Mouse (Mus musculus) hindbrain, embryonic 12.5 days (tissue): ENCODE data around the gene Gabpb2. TPM values are rescaled to one million over a fixed set of nuclear protein-coding genes. Genes with fewer than 3 reads are reported as not detected.

ENCODE experiments used
- ATAC-seq: fragments of 200-750 bp; cut with Nextera tagmentation; 2 replicates; pipeline ENCODE4 v1.8.0; 2017; ENCODE audit warnings: moderate TSS enrichment; ENCODE audit not compliant: low FRiP score
- H3K27ac ChIP-seq: fragments of 300-500 bp; sonication (generic); 2 replicates; pipeline ENCODE4 v1.5.1; 2016; ENCODE audit warnings: mild to moderate bottlenecking
- H3K27me3 ChIP-seq: fragments of 300-500 bp; sonication (generic); 2 replicates; pipeline ENCODE4 v1.6.1; 2016; ENCODE audit warnings: mild to moderate bottlenecking
- H3K36me3 ChIP-seq: fragments of 300-500 bp; sonication (generic); 2 replicates; pipeline ENCODE4 v1.6.1; 2016; ENCODE audit warnings: mild to moderate bottlenecking
- H3K4me1 ChIP-seq: fragments of 300-500 bp; sonication (generic); 2 replicates; pipeline ENCODE4 v1.6.1; 2016
- H3K4me2 ChIP-seq: fragments of 300-500 bp; sonication (generic); replicated peaks from 2 replicates; pipeline ENCODE4 v1.6.1; 2016; ENCODE audit warnings: mild to moderate bottlenecking
- H3K4me3 ChIP-seq: fragments of 300-500 bp; sonication (generic); 2 replicates; pipeline ENCODE4 v1.5.1; 2016; ENCODE audit warnings: mild to moderate bottlenecking
- H3K9ac ChIP-seq: fragments of 300-500 bp; sonication (generic); 2 replicates; pipeline ENCODE4 v1.6.1; 2016; ENCODE audit warnings: mild to moderate bottlenecking, moderate library complexity
- H3K9me3 ChIP-seq: fragments of 300-500 bp; sonication (generic); replicated peaks from 2 replicates; pipeline ENCODE4 v1.6.1; 2016; ENCODE audit warnings: mild to moderate bottlenecking
- WGBS: fragments of 180-500 bp; shearing (Covaris S2); methylation state at CpG from one replicate; pipeline ENCODE4 v1.1.7; 2016; 5-methylcytosine and 5-hydroxymethylcytosine counted together
- polyA plus RNA-seq: library from polyadenylated mRNA; unstranded; fragments of >200 nt; fragmentation: Nextera tagmentation; extraction: Ambion mirVana; gene quantifications from 2 replicates; pipeline ENCODE4 v1.2.1, GENCODE M21; 2016

Gabpb2 gene
- polyA plus RNA-seq, 1 experiment from 2014 or later: 10.8 TPM

DNA sequence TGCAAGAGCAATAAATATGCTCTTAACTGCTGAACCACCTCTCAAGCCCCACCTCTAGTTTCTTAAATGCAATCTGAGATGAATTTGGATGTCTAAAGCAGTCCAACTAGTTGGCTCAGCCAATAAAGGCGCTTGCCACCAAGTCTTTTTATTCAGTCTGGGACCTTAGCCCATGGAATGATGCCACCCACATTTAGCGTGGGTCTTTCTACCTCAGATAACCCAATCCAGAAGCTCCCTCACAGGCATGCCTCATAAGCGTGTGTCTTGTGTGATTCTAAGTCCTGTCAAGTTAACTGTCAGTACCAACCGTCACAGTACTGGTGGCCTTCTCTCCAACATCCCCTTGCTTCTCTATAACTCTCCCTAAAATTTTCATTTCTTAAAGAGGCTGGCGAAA lies 38.8 kb downstream of the Gabpb2 start:
- Histone ChIP-seq H3K4me1 (peaks cover 3% of the 10 kb centered on the region), H3K27ac (no peak overlapping the region), H3K4me3 (no peak overlapping the region), H3K27me3 (peaks cover 2% of the 10 kb centered on the region; the same call in 1 of the 2 replicates), H3K9ac (no peak overlapping the region), H3K36me3 (peaks cover 5% of the 10 kb centered on the region), H3K9me3 (no peaks in the 10 kb centered on the region), H3K4me2 (no peak overlapping the region)
- ATAC-seq: no peak
- 89% methylated on average over 5 of the region's 5 CpGs for WGBS

DNA sequence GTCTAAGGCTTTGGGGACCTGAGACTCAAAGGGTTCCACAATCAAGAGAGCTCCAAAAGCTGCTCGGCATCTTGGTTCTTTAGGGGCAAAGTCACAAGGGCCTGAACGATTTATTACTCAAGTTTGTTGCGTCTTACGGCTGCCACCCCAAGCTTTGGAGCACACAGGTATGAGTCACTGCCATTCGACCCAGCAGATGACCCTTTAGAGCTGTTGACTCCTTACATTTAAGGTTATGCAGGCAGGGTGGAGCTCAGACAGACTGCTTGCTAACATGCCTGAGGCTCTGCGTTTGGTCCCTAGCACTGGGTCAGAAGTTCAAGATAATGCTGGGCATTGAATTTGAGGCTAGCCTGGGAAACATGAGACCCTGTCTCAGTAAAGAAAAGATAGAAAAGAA lies 40.1 kb downstream of the Gabpb2 start:
- WGBS: 81% methylated on average over 6 of the region's 6 CpGs
- Histone ChIP-seq H3K27me3 (peaks cover 16% of the 10 kb centered on the region), H3K4me1 (peaks cover 16% of the 10 kb centered on the region), H3K4me2 (no peak overlapping the region), H3K27ac (no peak overlapping the region), H3K36me3 (peaks cover 15% of the 10 kb centered on the region), H3K9ac (no peak overlapping the region), H3K9me3 (no peaks in the 10 kb centered on the region), H3K4me3 (no peak overlapping the region)
- no peak for ATAC-seq

DNA sequence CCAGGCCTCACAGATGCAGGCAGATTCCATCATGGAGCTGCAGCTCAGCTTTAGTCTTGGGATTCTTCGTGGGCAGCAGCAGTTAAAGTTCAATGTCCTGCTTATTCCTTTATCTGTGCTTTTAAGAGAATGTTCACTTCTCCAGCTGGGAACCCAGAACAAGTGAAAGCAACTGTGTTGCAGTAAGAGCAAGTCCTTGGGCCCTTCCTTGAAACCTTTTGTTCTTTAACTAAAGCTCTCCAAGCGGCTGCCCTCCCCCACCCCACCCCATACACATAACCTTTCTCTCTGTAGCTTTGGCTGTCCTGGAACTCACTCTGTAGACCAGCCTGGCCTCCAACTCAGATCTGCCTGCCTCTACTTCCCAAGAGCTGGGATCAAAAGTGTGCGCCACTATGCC lies 41.2 kb downstream of the Gabpb2 start:
- Histone ChIP-seq H3K27me3 (peaks cover 27% of the 10 kb centered on the region), H3K36me3 (peaks cover 25% of the 10 kb centered on the region), H3K4me3 (no peak overlapping the region), H3K27ac (no peak overlapping the region), H3K9ac (no peak overlapping the region), H3K4me1 (peaks cover 18% of the 10 kb centered on the region), H3K4me2 (no peak overlapping the region), H3K9me3 (no peaks in the 10 kb centered on the region)
- 69% methylated on average over 3 of the region's 3 CpGs for WGBS
- no peak for ATAC-seq

GRCm38 (mm10) chr3:95174011-95174592 lies 43.6 kb downstream of the Gabpb2 start:
- Histone ChIP-seq H3K4me1 (peaks cover 18% of the 10 kb centered on the region), H3K4me3 (no peak overlapping the region; the same call in 1 of the 2 replicates), H3K36me3 (peaks cover 49% of the 10 kb centered on the region), H3K9me3 (no peaks in the 10 kb centered on the region), H3K4me2 (peak overlapping the region; percentile 13; the same call in 1 of the 2 replicates), H3K9ac (no peak overlapping the region), H3K27me3 (peaks cover 51% of the 10 kb centered on the region), H3K27ac (no peak overlapping the region)
- ATAC-seq: peak; percentile 44; the same call in 1 of the 2 replicates
- WGBS: 3% methylated on average over 16 of the region's 16 CpGs

GRCm38 (mm10) chr3:95173256-95173949 lies 44.3 kb downstream of the Gabpb2 start:
- peaks cover 57% of the 10 kb centered on the region for H3K27me3 ChIP-seq
- peaks cover 56% of the 10 kb centered on the region for H3K36me3 ChIP-seq
- H3K4me1 ChIP-seq: peaks cover 18% of the 10 kb centered on the region
- peak overlapping the region; percentile 20 for H3K4me3 ChIP-seq
- 3% methylated on average over 58 of the region's 58 CpGs for WGBS
- H3K4me2 ChIP-seq: peak overlapping the region; percentile 34
- 0 out of 2 replicates have a peak overlapping the region, but pooled peaks have one; percentile 45 for H3K9ac ChIP-seq
- no peak overlapping the region for H3K27ac ChIP-seq
- peak; percentile 33; the same call in 1 of the 2 replicates for ATAC-seq
- H3K9me3 ChIP-seq: no peaks in the 10 kb centered on the region

DNA sequence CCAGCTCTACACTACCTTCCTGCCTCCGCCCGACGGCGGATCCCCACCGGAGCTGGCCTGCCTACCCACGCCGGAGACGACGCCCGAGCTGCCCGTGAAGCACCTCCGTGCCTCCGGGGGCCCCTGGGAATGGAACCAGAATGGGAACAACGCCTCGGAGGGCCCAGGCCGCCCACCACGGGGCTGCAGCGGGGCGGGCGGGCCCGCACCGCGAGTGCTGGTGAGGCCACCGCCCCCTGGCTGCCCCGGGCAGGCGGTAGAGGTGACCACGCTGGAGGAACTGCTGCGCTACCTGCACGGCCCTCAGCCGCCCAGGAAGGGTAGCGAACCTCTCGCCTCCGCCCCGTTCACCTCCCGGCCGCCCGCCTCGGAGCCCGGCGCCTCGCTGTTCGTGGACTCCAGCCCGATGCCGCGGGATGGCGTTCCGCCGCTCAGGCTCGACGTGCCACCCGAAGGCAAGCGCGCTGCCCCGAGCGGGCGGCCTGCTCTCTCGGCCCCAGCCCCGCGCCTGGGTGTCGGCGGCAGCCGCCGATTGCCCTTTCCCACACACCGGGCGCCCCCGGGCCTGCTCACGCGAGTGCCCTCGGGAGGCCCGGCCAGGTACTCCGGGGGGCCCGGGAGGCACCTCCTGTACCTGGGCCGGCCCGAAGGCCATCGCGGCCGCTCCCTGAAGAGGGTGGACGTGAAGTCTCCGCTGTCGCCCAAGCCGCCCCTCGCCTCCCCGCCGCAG lies 45.0 kb downstream of the Gabpb2 start:
- peaks cover 64% of the 10 kb centered on the region for H3K36me3 ChIP-seq
- 18% methylated on average over 83 of the region's 84 CpGs for WGBS
- peaks cover 18% of the 10 kb centered on the region for H3K4me1 ChIP-seq
- peak; percentile 23 for ATAC-seq
- no peak overlapping the region for H3K27ac ChIP-seq
- peak overlapping the region; percentile 34; the same call in 1 of the 2 replicates for H3K4me2 ChIP-seq
- H3K4me3 ChIP-seq: peak overlapping the region; percentile 20
- H3K27me3 ChIP-seq: peaks cover 64% of the 10 kb centered on the region
- H3K9me3 ChIP-seq: no peaks in the 10 kb centered on the region
- peak overlapping the region; percentile 45 for H3K9ac ChIP-seq

DNA sequence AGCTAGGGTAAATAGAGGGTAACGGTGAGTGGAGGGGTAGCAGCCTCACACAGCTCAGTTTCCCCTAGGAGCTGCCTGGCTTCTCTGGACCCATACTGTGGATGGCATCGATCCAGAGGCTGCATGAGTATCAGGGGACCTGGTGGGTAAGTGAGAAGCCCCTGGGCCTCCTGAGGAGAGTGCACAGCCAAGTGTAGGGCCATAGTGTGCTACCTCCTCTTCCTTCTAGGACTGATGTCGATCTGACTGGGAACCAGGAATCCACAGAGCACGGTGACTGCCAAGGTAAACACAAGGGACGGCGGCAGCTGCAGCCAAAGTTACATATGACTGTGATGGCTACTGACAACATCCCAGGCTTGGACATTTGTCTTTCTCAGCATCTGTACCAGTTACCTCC lies 46.6 kb downstream of the Gabpb2 start:
- no peak overlapping the region for H3K27ac ChIP-seq
- H3K36me3 ChIP-seq: peaks cover 79% of the 10 kb centered on the region
- ATAC-seq: no peak
- H3K4me3 ChIP-seq: no peak overlapping the region
- no peak overlapping the region for H3K9ac ChIP-seq
- H3K4me2 ChIP-seq: no peak overlapping the region
- peaks cover 68% of the 10 kb centered on the region for H3K27me3 ChIP-seq
- WGBS: 74% methylated on average over 6 of the region's 6 CpGs
- peaks cover 18% of the 10 kb centered on the region for H3K4me1 ChIP-seq
- H3K9me3 ChIP-seq: no peaks in the 10 kb centered on the region

DNA sequence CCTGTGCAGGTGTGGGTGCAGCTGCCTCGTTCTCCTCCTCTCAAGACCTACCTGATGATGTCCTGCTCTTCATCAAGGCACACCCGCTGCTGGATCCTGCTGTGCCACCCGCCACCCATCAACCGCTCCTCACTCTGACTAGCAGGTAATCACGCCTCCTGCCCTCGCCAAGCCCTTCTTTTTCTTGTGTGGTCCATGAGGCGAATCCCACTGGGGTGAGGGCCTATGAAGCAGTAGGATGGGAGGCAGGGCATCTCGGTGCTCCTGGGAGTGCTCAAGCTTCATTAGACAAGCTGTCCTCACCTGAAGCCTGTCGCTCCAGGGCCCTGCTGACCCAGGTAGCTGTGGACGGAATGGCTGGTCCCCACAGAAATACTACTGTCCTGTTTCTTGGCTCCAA lies 47.7 kb downstream of the Gabpb2 start:
- 93% methylated on average over 10 of the region's 10 CpGs for WGBS
- H3K4me3 ChIP-seq: no peak overlapping the region
- no peak for ATAC-seq
- H3K4me2 ChIP-seq: no peak overlapping the region
- H3K9ac ChIP-seq: no peak overlapping the region
- H3K27ac ChIP-seq: no peak overlapping the region
- peaks cover 68% of the 10 kb centered on the region for H3K27me3 ChIP-seq
- H3K4me1 ChIP-seq: peaks cover 18% of the 10 kb centered on the region
- H3K36me3 ChIP-seq: peaks cover 90% of the 10 kb centered on the region
- H3K9me3 ChIP-seq: no peaks in the 10 kb centered on the region

DNA sequence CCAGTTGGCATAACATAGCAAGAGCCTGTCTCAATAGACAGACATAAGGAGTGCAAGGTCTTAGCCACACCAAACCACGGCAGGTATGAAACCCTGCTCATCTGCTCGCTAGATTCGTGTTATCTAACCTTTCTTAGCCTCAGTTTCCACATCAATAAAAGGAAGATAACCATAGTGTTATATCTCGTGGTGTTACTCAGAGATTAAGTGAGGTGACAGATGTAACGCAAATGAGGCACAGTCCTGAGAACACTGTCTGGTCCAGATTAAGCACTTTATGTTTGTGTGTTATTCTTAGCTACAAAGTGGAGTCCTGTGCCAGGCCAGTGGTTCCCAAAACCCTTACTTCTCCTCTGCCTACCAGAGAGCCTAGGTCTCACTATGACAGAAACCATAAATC lies 52.9 kb downstream of the Gabpb2 start:
- no peak overlapping the region for H3K27ac ChIP-seq
- H3K27me3 ChIP-seq: peaks cover 25% of the 10 kb centered on the region
- peaks cover 59% of the 10 kb centered on the region for H3K36me3 ChIP-seq
- H3K4me2 ChIP-seq: 0 out of 2 replicates have a peak overlapping the region, but pooled peaks have one; percentile 76
- no peak overlapping the region for H3K9ac ChIP-seq
- no peak for ATAC-seq
- H3K4me1 ChIP-seq: peaks cover 37% of the 10 kb centered on the region
- WGBS: 84% methylated on average over 5 of the region's 5 CpGs
- H3K9me3 ChIP-seq: no peaks in the 10 kb centered on the region
- H3K4me3 ChIP-seq: no peak overlapping the region

GRCm38 (mm10) chr3:95164256-95164550 lies 53.5 kb downstream of the Gabpb2 start:
- H3K27me3 ChIP-seq: peaks cover 18% of the 10 kb centered on the region
- ATAC-seq: no peak
- H3K4me2 ChIP-seq: peak overlapping the region; percentile 76
- H3K36me3 ChIP-seq: peaks cover 52% of the 10 kb centered on the region
- no peak overlapping the region for H3K9ac ChIP-seq
- H3K27ac ChIP-seq: no peak overlapping the region
- no peaks in the 10 kb centered on the region for H3K9me3 ChIP-seq
- 68% methylated on average over 5 of the region's 5 CpGs for WGBS
- H3K4me3 ChIP-seq: 0 out of 2 replicates have a peak overlapping the region, but pooled peaks have one; percentile 88
- peaks cover 43% of the 10 kb centered on the region for H3K4me1 ChIP-seq

- peak overlapping the region; percentile 92 for H3K9ac ChIP-seq
- H3K4me2 ChIP-seq: peak overlapping the region; percentile 76
- H3K27ac ChIP-seq: peak overlapping the region; percentile 52; the same call in 1 of the 2 replicates
- peak overlapping the region; percentile 88 for H3K4me3 ChIP-seq
- 56% methylated on average over 11 of the region's 11 CpGs for WGBS
- no peak for ATAC-seq
- peaks cover 44% of the 10 kb centered on the region for H3K4me1 ChIP-seq
- peaks cover 14% of the 10 kb centered on the region; the same call in 1 of the 2 replicates for H3K27me3 ChIP-seq
- H3K9me3 ChIP-seq: no peaks in the 10 kb centered on the region
- H3K36me3 ChIP-seq: peaks cover 47% of the 10 kb centered on the region
Observed at GRCm38 (mm10) chr3:95163419-95164255, 54.1 kb downstream of the Gabpb2 start.

DNA sequence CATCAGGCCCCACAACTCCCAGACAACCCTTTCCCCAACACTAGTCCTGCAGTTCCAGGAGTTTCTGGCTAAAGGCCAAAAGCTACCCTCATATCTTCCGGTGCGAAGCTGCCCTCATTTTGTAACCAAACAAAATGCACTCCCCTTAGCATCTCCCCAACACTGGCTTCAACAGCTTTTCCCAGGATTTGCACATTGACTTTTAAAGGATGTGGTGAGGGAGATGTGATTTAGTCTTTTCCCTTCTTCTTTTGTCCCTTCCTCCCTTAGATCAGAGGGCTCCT lies 55.4 kb downstream of the Gabpb2 start:
- peaks cover 33% of the 10 kb centered on the region for H3K36me3 ChIP-seq
- H3K4me2 ChIP-seq: peak overlapping the region; percentile 76
- peaks cover 44% of the 10 kb centered on the region for H3K4me1 ChIP-seq
- no peaks in the 10 kb centered on the region for H3K9me3 ChIP-seq
- H3K27me3 ChIP-seq: peaks cover 2% of the 10 kb centered on the region; the same call in 1 of the 2 replicates
- peak overlapping the region; percentile 88 for H3K4me3 ChIP-seq
- H3K9ac ChIP-seq: peak overlapping the region; percentile 92
- peak overlapping the region; percentile 91 for H3K27ac ChIP-seq
- 33% methylated on average over 2 of the region's 2 CpGs for WGBS
- no peak for ATAC-seq
